Mouse (Mus musculus) G1E (cell line): ENCODE measurements around the gene Svbp. TPM values are rescaled to one million over a fixed set of nuclear protein-coding genes. Genes with fewer than 3 reads are reported as not detected.
A peak's percentile ranks its signal among the peaks of the same experiment; 100 is the strongest.

Experiments used
- ATAC-seq: 2 replicates; pipeline ENCODE4 v1.8.0; 2016; ENCODE audit warnings: mild to moderate bottlenecking; ENCODE audit not compliant: insufficient number of reproducible peaks, poor library complexity, low FRiP score, severe bottlenecking; ENCODE audit errors: extremely low read depth
- DNase-seq: peaks from one replicate; pipeline ENCODE4 v3.0.0; 2012; ENCODE audit warnings: low spot score
- H3K27me3 ChIP-seq: 2 replicates; pipeline ENCODE4 v1.6.1; 2012; ENCODE audit warnings: mild to moderate bottlenecking, low read length, inconsistent platforms; ENCODE audit not compliant: insufficient read depth
- H3K36me3 ChIP-seq: replicated peaks from 2 replicates; pipeline ENCODE3; 2012; ENCODE audit warnings: mild to moderate bottlenecking, inconsistent platforms
- H3K4me1 ChIP-seq: 2 replicates; pipeline ENCODE4 v1.6.1; 2012; ENCODE audit warnings: low read depth, low read length, inconsistent platforms, mixed read lengths; ENCODE audit not compliant: insufficient read depth
- H3K4me3 ChIP-seq: 2 replicates; pipeline ENCODE4 v1.5.1; 2012; ENCODE audit warnings: low read depth, mild to moderate bottlenecking, inconsistent platforms, low read length, moderate library complexity, mixed read lengths
- H3K9me3 ChIP-seq: replicated peaks from 2 replicates; pipeline ENCODE4 v1.6.1; 2012; ENCODE audit warnings: inconsistent platforms
- CTCF ChIP-seq: IDR thresholded peaks from 2 replicates; pipeline ENCODE4 v1.5.1; 2012; ENCODE audit warnings: low read depth, low read length, inconsistent platforms, mixed read lengths
- GATA1 ChIP-seq: IDR thresholded peaks from 2 replicates; pipeline ENCODE4 v1.6.1; 2012; ENCODE audit warnings: borderline replicate concordance, low read length, inconsistent platforms, mixed read lengths
- GATA2 ChIP-seq: IDR thresholded peaks from 2 replicates; pipeline ENCODE4 v1.6.1; 2012; ENCODE audit warnings: low read depth, low read length, inconsistent platforms, borderline replicate concordance
- POLR2AphosphoS5 ChIP-seq: IDR thresholded peaks from 2 replicates; pipeline ENCODE4 v1.6.1; 2012; ENCODE audit warnings: low read depth, low read length, inconsistent platforms; ENCODE audit not compliant: insufficient replicate concordance
- TAL1 ChIP-seq: conservative IDR thresholded peaks from 2 replicates; pipeline ENCODE4 v1.6.1; 2012; ENCODE audit warnings: low read depth, low read length, inconsistent platforms, mixed read lengths
- polyA plus RNA-seq: library from polyadenylated mRNA; stranded (reverse); fragments of >175 nt; gene quantifications from 2 replicates; pipeline ENCODE4 v1.2.3, GENCODE M21; 2012
- total RNA-seq, 2 experiments: library from RNA; stranded (forward) in 1 of 2; stranded (reverse) in 1 of 2; fragments of 200-1000 nt in 1 of 2; fragments of >200 nt in 1 of 2; fragmentation: Nextera tagmentation in 1 of 2; gene quantifications; 2 replicates each; pipeline ENCODE4 v1.2.3; 2014 to 2017

The Svbp gene
- total and polyA plus RNA-seq, 3 experiments, result 47.3 to 560 (median 119) TPM

GRCm38 (mm10) chr4:119192757-119193156, 2.3 kb upstream of the Svbp start:
- no peak for DNase-seq
- Histone ChIP-seq H3K9me3 (no peaks in the 10 kb centered on the region), H3K27me3 (no peaks in the 10 kb centered on the region), H3K36me3 (peaks cover 24% of the 10 kb centered on the region), H3K4me1 (peaks cover 70% of the 10 kb centered on the region), H3K4me3 (no peak overlapping the region)
- ATAC-seq, result no peak
- TF ChIP-seq GATA2 (no peak), POLR2AphosphoS5 (no peak), GATA1 (no peak), CTCF (no peak), TAL1 (no peak)

GRCm38 (mm10) chr4:119195582-119196320, 645 bp downstream of the Svbp start:
- H3K9me3 ChIP-seq, result no peaks in the 10 kb centered on the region
- H3K4me1 ChIP-seq, result peaks cover 84% of the 10 kb centered on the region
- no peak for TF ChIP-seq GATA1
- TF ChIP-seq CTCF, result no peak
- TF ChIP-seq TAL1, result no peak
- TF ChIP-seq POLR2AphosphoS5, result no peak
- no peak for TF ChIP-seq GATA2
- H3K27me3 ChIP-seq, result no peaks in the 10 kb centered on the region
- peak overlapping the region; percentile 81 for H3K4me3 ChIP-seq
- ATAC-seq, result no peak
- no peak for DNase-seq
- peaks cover 45% of the 10 kb centered on the region for H3K36me3 ChIP-seq

GRCm38 (mm10) chr4:119198105-119198504, 3.0 kb downstream of the Svbp start:
- no peak for ATAC-seq
- DNase-seq, result no peak
- Histone ChIP-seq H3K9me3 (no peaks in the 10 kb centered on the region), H3K4me1 (peaks cover 75% of the 10 kb centered on the region), H3K4me3 (peak overlapping the region; percentile 66; the same call in 1 of the 2 replicates), H3K27me3 (no peaks in the 10 kb centered on the region), H3K36me3 (peaks cover 68% of the 10 kb centered on the region)
- TF ChIP-seq CTCF, result no peak
- TF ChIP-seq TAL1, result no peak
- no peak for TF ChIP-seq GATA2
- no peak for TF ChIP-seq POLR2AphosphoS5

GRCm38 (mm10) chr4:119204672-119205071, 9.6 kb downstream of the Svbp start:
- ATAC-seq, result peak; percentile 57; the same call in 1 of the 2 replicates
- DNase-seq, result peak; percentile 72
- Histone ChIP-seq H3K36me3 (peaks cover 36% of the 10 kb centered on the region), H3K27me3 (peaks cover 37% of the 10 kb centered on the region), H3K9me3 (no peaks in the 10 kb centered on the region), H3K4me3 (no peak overlapping the region), H3K4me1 (peaks cover 32% of the 10 kb centered on the region)
- TF ChIP-seq CTCF (peak; percentile 77), POLR2AphosphoS5 (no peak)

- H3K27me3 ChIP-seq, result peaks cover 59% of the 10 kb centered on the region
- H3K4me1 ChIP-seq, result peaks cover 7% of the 10 kb centered on the region
- DNase-seq (no peak), ATAC-seq (no peak)
- no peak for TF ChIP-seq GATA2
- TF ChIP-seq GATA1, result no peak
- TF ChIP-seq CTCF, result no peak
- TF ChIP-seq TAL1, result no peak
- TF ChIP-seq POLR2AphosphoS5, result no peak
- no peaks in the 10 kb centered on the region for H3K9me3 ChIP-seq
- H3K4me3 ChIP-seq, result no peak overlapping the region
- peaks cover 2% of the 10 kb centered on the region for H3K36me3 ChIP-seq
These were observed 21.6 kb downstream of the Svbp start for GRCm38 (mm10) chr4:119216667-119217066.

GRCm38 (mm10) chr4:119218169-119218568, 23.1 kb downstream of the Svbp start, which contains the start of gene Tmem269:
Gene Tmem269 (minus strand): TSS chr4:119218217.
- Histone ChIP-seq H3K4me3 (no peak within 1 kb of the TSS), H3K36me3 (peaks cover 9% of the 10 kb centered on the region), H3K27me3 (peaks cover 46% of the 10 kb centered on the region), H3K9me3 (no peaks in the 10 kb centered on the region), H3K4me1 (peaks cover 14% of the 10 kb centered on the region)
- TF ChIP-seq GATA2 (no peak), POLR2AphosphoS5 (no peak), TAL1 (no peak), GATA1 (no peak)
- DNase-seq (no peak), ATAC-seq (no peak)
